Mouse (Mus musculus) myocyte (in vitro differentiated cells): ENCODE results near the gene Ubxn6.

Experiments used
- E2F4 ChIP-seq: IDR thresholded peaks from one replicate; pipeline ENCODE4 v1.6.1; 2011; ENCODE audit warnings: mild to moderate bottlenecking, control low read depth, moderate library complexity; ENCODE audit not compliant: insufficient read depth
- MYOD1 ChIP-seq, 3 experiments: IDR thresholded peaks; one replicate each; pipeline ENCODE4 v1.6.1; 2011; ENCODE audit warnings: control low read depth in 2 of 3, low read depth in 2 of 3, mild to moderate bottlenecking in 2 of 3, moderate library complexity in 1 of 3; ENCODE audit not compliant: insufficient read length in 2 of 3, control insufficient read depth in 1 of 3
- MYOG ChIP-seq, 3 experiments: IDR thresholded peaks; one replicate each; pipeline ENCODE4 v1.6.1; 2011; ENCODE audit warnings: control low read depth in 2 of 3, low read depth in 2 of 3, mild to moderate bottlenecking in 2 of 3; ENCODE audit not compliant: insufficient read length in 2 of 3, control insufficient read depth in 1 of 3, insufficient read depth in 1 of 3
- POLR2A ChIP-seq: IDR thresholded peaks from one replicate; pipeline ENCODE4 v1.6.1; 2011; ENCODE audit warnings: low read depth, mild to moderate bottlenecking, control low read depth, moderate library complexity; ENCODE audit not compliant: insufficient read length
- REST ChIP-seq: IDR thresholded peaks from one replicate; pipeline ENCODE4 v1.6.1; 2011; ENCODE audit warnings: mild to moderate bottlenecking, control low read depth, moderate library complexity; ENCODE audit not compliant: insufficient read depth, insufficient read length
- SRF ChIP-seq: IDR thresholded peaks from one replicate; pipeline ENCODE4 v1.6.1; 2011; ENCODE audit warnings: low read depth; ENCODE audit not compliant: control insufficient read depth, insufficient read length

GRCm38 (mm10) chr17:56038583-56039261 lies 36.1 kb downstream of the Ubxn6 start:
- TF ChIP-seq SRF = no peak
- TF ChIP-seq MYOG (IDR thresholded peaks at IDR 0.05; ENCODE audit: control insufficient read depth in 1 of 3, insufficient read depth in 1 of 3, insufficient read length in 2 of 3, low read depth in 2 of 3) = no peak
- no peak for TF ChIP-seq POLR2A
- TF ChIP-seq REST = no peak
- no peak for TF ChIP-seq MYOD1 (IDR thresholded peaks at IDR 0.05; ENCODE audit: control insufficient read depth in 1 of 3, insufficient read length in 2 of 3, low read depth in 2 of 3)
- TF ChIP-seq E2F4 = no peak
